Mouse (Mus musculus): ENCODE measurements around the gene 1600014C10Rik. TPM values are rescaled to one million over a fixed set of nuclear protein-coding genes. Genes with fewer than 3 reads are reported as not detected.

Gene 1600014C10Rik
- polyA plus RNA-seq, 1 experiment, result 7.0 TPM

DNA sequence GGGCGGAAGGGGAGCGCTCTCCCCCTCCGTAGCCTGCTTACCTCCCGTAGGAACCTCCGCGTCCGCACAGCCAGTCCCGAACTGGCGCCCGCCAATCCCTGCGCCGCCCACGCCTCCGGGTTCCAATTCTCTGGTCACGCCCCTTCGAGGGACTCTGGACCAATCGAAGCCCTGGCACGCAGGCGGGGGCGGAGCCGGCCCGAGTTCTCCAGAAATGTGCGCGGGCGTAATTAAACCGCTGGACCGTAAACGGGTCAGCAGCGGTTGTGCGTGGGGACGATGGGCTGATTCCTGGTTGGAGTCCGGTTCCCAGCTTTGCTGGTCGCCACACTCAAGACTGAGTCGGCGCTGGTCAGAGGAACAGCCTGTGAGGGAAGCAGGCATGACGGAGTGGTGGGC, 44.9 kb downstream of the 1600014C10Rik start, which contains the start of gene Plekhf1:
Gene Plekhf1 (minus strand): TSS at position 117 of the 399 bp plus-strand sequence.
- no peaks in the 10 kb centered on the region for H3K36me3 ChIP-seq (ENCODE audit: control insufficient read depth, insufficient read depth)

DNA sequence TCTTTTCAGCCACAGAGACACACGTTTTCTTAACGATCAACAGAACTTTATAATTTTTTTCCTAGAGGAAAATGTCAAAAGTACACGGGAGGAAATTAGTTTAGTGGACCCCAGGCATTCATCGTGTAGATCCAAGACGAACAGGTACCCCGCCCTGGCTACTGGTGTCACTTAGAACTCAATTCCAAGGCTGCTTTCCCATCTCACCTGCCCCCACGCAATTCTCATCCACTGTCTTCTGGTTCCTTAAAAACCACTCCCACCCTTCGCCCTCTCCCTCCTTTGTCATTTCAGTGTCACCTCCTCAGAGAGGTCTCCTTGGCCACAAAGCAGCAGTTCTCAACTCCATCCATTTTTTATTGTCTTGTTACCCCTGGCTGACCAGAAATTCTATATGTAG, 45.3 kb downstream of the 1600014C10Rik start:
- peaks cover 37% of the 10 kb centered on the region for H3K79me2 ChIP-seq (ENCODE audit: control insufficient read depth, insufficient read depth)
- no peaks in the 10 kb centered on the region for H3K27me3 ChIP-seq (ENCODE audit: control insufficient read depth, insufficient read depth, insufficient read length)
- no peak overlapping the region for H3ac ChIP-seq (ENCODE audit: control insufficient read depth, insufficient read length, low read depth)
- no peaks in the 10 kb centered on the region for H3K36me3 ChIP-seq (ENCODE audit: control insufficient read depth, insufficient read depth)
- H3K4me3 ChIP-seq (ENCODE audit: insufficient read depth, poor library complexity, severe bottlenecking), result no peak overlapping the region
- H3K79me3 ChIP-seq (ENCODE audit: low read depth), result peaks cover 20% of the 10 kb centered on the region
- TF ChIP-seq FOSL1 (IDR thresholded peaks at IDR 0.05; ENCODE audit: insufficient read depth, low read length, poor library complexity, severe bottlenecking), result no peak

More for the DNA sequence above, 44.9 kb downstream of the 1600014C10Rik start, which contains the start of gene Plekhf1:
- Histone ChIP-seq H3K27me3 (ENCODE audit: control insufficient read depth, insufficient read depth, insufficient read length) (no peaks in the 10 kb centered on the region), H3K79me2 (ENCODE audit: control insufficient read depth, insufficient read depth) (peaks cover 42% of the 10 kb centered on the region), H3K79me3 (ENCODE audit: low read depth) (peaks cover 23% of the 10 kb centered on the region), H3ac (ENCODE audit: control insufficient read depth, insufficient read length, low read depth) (peak within 1 kb of the TSS; percentile 71), H3K4me3 (ENCODE audit: insufficient read depth, poor library complexity, severe bottlenecking) (peak within 1 kb of the TSS; percentile 55)
- TF ChIP-seq USF1 (IDR thresholded peaks at IDR 0.05; ENCODE audit: low read depth), result no peak
- TF ChIP-seq MYOD1 (IDR thresholded peaks at IDR 0.05; ENCODE audit: control insufficient read depth, insufficient read length, low read depth), result no peak
- TF ChIP-seq MYOG (IDR thresholded peaks at IDR 0.05; ENCODE audit: control insufficient read depth, extremely low read depth, insufficient read length), result no peak
- no peak for TF ChIP-seq FOSL1 (IDR thresholded peaks at IDR 0.05; ENCODE audit: insufficient read depth, low read length, poor library complexity, severe bottlenecking)
- TF ChIP-seq CTCF (IDR thresholded peaks at IDR 0.05; ENCODE audit: control insufficient read depth, insufficient read depth, insufficient read length), result no peak
- TF ChIP-seq MAX (IDR thresholded peaks at IDR 0.05), result no peak
- TF ChIP-seq CEBPB (IDR thresholded peaks at IDR 0.05; ENCODE audit: low read depth), result no peak

DNA sequence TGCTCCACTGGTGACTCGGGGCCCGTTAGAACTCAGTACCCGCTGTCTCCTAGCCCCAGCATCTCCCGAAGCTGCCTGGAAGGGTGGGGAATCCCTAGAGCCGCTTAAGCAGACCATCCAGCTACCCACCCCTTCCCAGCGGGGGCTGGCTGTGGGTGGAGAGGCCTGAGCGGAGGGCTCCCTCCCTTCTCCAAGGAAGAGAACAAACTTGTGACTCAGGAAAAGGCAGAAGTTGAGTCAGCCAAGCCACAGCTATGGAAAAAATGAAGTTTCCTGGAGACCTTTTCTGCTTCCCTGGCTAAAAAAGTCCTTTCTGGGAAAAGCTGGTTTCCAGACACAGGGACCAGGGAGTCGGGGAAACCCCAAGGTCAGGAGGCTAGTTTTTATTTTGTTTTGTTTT, 47.3 kb downstream of the 1600014C10Rik start:
- H3K79me3 ChIP-seq (ENCODE audit: low read depth), result peaks cover 16% of the 10 kb centered on the region
- no peaks in the 10 kb centered on the region for H3K36me3 ChIP-seq (ENCODE audit: control insufficient read depth, insufficient read depth)
- no peak overlapping the region for H3K4me3 ChIP-seq (ENCODE audit: insufficient read depth, poor library complexity, severe bottlenecking)
- no peak for TF ChIP-seq CTCF (IDR thresholded peaks at IDR 0.05; ENCODE audit: control insufficient read depth, insufficient read depth, insufficient read length)
- peak; percentile 59 for TF ChIP-seq FOSL1 (IDR thresholded peaks at IDR 0.05; ENCODE audit: insufficient read depth, low read length, poor library complexity, severe bottlenecking)
- peaks cover 18% of the 10 kb centered on the region for H3K79me2 ChIP-seq (ENCODE audit: control insufficient read depth, insufficient read depth)
- H3ac ChIP-seq (ENCODE audit: control insufficient read depth, insufficient read length, low read depth), result no peak overlapping the region
- H3K27me3 ChIP-seq (ENCODE audit: control insufficient read depth, insufficient read depth, insufficient read length), result no peaks in the 10 kb centered on the region

DNA sequence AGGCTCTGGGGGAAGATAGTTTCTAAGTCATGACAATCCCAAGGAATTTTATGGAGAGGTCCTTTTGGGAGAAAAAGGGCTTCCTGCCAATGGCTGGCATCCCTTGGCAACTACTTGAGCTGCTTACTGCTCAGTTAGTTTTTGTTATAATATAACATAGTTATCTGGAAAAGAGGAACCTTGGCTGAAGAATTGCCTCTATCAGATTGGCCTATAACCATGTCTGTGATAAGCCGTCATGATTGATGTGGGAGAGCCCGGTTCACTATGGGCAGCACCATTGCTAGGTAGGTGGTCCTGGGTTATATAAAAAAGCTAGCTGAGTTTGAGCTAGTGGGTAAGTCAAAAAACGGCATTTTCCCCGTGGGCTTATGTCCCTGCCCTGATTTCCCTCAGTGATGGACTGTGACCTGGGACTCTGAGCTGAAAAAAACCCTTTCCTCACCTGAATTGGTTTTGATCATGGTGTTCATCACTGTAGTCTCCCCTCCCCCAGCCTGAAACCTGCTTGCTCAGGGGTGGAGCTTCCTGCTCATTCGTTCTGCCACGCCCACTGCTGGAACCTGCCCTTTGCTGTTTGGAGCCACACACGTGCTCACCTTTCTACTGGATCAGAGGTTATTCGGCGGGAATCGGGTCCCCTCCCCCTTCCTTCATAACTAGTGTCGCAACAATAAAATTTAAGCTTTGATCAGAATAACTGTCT, 53.5 kb downstream of the 1600014C10Rik start:
- Histone ChIP-seq H3ac (ENCODE audit: control insufficient read depth, insufficient read length, low read depth) (no peak overlapping the region), H3K36me3 (ENCODE audit: control insufficient read depth, insufficient read depth) (no peaks in the 10 kb centered on the region), H3K79me2 (ENCODE audit: control insufficient read depth, insufficient read depth) (no peaks in the 10 kb centered on the region), H3K4me3 (ENCODE audit: insufficient read depth, poor library complexity, severe bottlenecking) (no peak overlapping the region), H3K79me3 (ENCODE audit: low read depth) (no peaks in the 10 kb centered on the region), H3K27me3 (ENCODE audit: control insufficient read depth, insufficient read depth, insufficient read length) (no peaks in the 10 kb centered on the region)
- no peak for TF ChIP-seq USF1 (IDR thresholded peaks at IDR 0.05; ENCODE audit: low read depth)
- no peak for TF ChIP-seq MYOD1 (IDR thresholded peaks at IDR 0.05; ENCODE audit: control insufficient read depth, insufficient read length, low read depth)
- no peak for TF ChIP-seq CEBPB (IDR thresholded peaks at IDR 0.05; ENCODE audit: low read depth)
- no peak for TF ChIP-seq MYOG (IDR thresholded peaks at IDR 0.05; ENCODE audit: control insufficient read depth, extremely low read depth, insufficient read length)
- TF ChIP-seq FOSL1 (IDR thresholded peaks at IDR 0.05; ENCODE audit: insufficient read depth, low read length, poor library complexity, severe bottlenecking), result no peak
- no peak for TF ChIP-seq CTCF (IDR thresholded peaks at IDR 0.05; ENCODE audit: control insufficient read depth, insufficient read depth, insufficient read length)
- TF ChIP-seq MAX (IDR thresholded peaks at IDR 0.05), result no peak

DNA sequence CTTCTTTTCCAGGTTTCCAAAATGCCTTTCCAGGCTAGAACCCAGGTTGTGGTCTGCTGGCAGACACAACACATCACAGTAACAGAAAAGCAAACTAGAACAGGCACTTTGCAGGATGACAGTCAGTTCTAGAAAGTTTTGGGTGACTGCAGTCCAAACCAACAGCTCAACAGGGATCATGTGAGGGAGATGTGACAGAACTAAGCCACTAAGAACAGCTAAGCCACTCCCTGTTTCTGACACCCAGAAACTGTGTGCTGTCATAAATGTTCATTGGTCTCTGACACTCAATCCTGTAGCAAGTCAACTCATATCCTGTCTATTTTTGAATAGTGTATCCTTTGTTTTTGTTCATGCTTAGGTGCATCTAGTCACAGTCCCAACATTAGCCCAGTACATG, 54.1 kb downstream of the 1600014C10Rik start:
- Histone ChIP-seq H3K27me3 (ENCODE audit: control insufficient read depth, insufficient read depth, insufficient read length) (no peaks in the 10 kb centered on the region), H3K79me3 (ENCODE audit: low read depth) (no peaks in the 10 kb centered on the region), H3K4me3 (ENCODE audit: insufficient read depth, poor library complexity, severe bottlenecking) (no peak overlapping the region), H3ac (ENCODE audit: control insufficient read depth, insufficient read length, low read depth) (no peak overlapping the region), H3K79me2 (ENCODE audit: control insufficient read depth, insufficient read depth) (no peaks in the 10 kb centered on the region), H3K36me3 (ENCODE audit: control insufficient read depth, insufficient read depth) (no peaks in the 10 kb centered on the region)
- TF ChIP-seq MAX (IDR thresholded peaks at IDR 0.05) (no peak), MYOD1 (IDR thresholded peaks at IDR 0.05; ENCODE audit: control insufficient read depth, insufficient read length, low read depth) (no peak), USF1 (IDR thresholded peaks at IDR 0.05; ENCODE audit: low read depth) (no peak), CEBPB (IDR thresholded peaks at IDR 0.05; ENCODE audit: low read depth) (no peak), FOSL1 (IDR thresholded peaks at IDR 0.05; ENCODE audit: insufficient read depth, low read length, poor library complexity, severe bottlenecking) (no peak), MYOG (IDR thresholded peaks at IDR 0.05; ENCODE audit: control insufficient read depth, extremely low read depth, insufficient read length) (no peak), CTCF (IDR thresholded peaks at IDR 0.05; ENCODE audit: control insufficient read depth, insufficient read depth, insufficient read length) (no peak)

DNA sequence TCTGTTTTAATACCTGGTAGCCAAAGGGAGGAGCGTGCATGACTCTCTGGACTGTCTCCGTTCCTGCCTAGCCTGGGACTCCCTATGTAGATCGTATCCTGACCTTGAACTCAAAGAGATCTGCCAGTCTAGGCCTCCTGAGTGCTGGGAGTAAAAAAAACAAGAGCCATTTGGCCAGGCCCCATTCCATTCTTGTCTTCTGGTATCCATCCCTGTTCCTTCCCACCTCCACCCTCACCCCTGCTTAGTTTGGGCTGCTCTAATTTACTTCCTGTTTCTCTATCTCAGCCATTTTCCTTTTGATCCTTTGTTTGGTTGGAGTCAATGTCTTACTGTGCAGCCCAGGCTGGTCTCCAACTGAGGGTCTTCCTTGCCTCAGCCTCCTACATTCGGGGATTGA, 59.4 kb downstream of the 1600014C10Rik start:
- H3K27me3 ChIP-seq (ENCODE audit: control insufficient read depth, insufficient read depth, insufficient read length), result no peaks in the 10 kb centered on the region
- H3K79me3 ChIP-seq (ENCODE audit: low read depth), result no peaks in the 10 kb centered on the region
- H3ac ChIP-seq (ENCODE audit: control insufficient read depth, insufficient read length, low read depth), result no peak overlapping the region
- no peaks in the 10 kb centered on the region for H3K79me2 ChIP-seq (ENCODE audit: control insufficient read depth, insufficient read depth)
- TF ChIP-seq MYOG (IDR thresholded peaks at IDR 0.05; ENCODE audit: control insufficient read depth, extremely low read depth, insufficient read length) (no peak), FOSL1 (IDR thresholded peaks at IDR 0.05; ENCODE audit: insufficient read depth, low read length, poor library complexity, severe bottlenecking) (no peak), CEBPB (IDR thresholded peaks at IDR 0.05; ENCODE audit: low read depth) (no peak), MYOD1 (IDR thresholded peaks at IDR 0.05; ENCODE audit: control insufficient read depth, insufficient read length, low read depth) (no peak), CTCF (IDR thresholded peaks at IDR 0.05; ENCODE audit: control insufficient read depth, insufficient read depth, insufficient read length) (no peak), USF1 (IDR thresholded peaks at IDR 0.05; ENCODE audit: low read depth) (no peak), MAX (IDR thresholded peaks at IDR 0.05) (no peak)
- H3K4me3 ChIP-seq (ENCODE audit: insufficient read depth, poor library complexity, severe bottlenecking), result no peak overlapping the region
- H3K36me3 ChIP-seq (ENCODE audit: control insufficient read depth, insufficient read depth), result no peaks in the 10 kb centered on the region

Other genes with a start within 250 kb of the 1600014C10Rik start
- 12.6 TPM for gene Uri1, start 159.7 kb upstream of the 1600014C10Rik start, polyA plus RNA-seq (2012; fragmentation: generic; extraction: Trizol)
- gene Ccne1, start 75.7 kb upstream of the 1600014C10Rik start, polyA plus RNA-seq (2012; fragmentation: generic; extraction: Trizol), result 58.6 TPM
- 10.6 TPM for gene Plekhf1, start 44.8 kb downstream of the 1600014C10Rik start, polyA plus RNA-seq (2012; fragmentation: generic; extraction: Trizol)
- gene Pop4, start 88.2 kb downstream of the 1600014C10Rik start, polyA plus RNA-seq (2012; fragmentation: generic; extraction: Trizol), result 20.0 TPM

Data from C2C12 (cell line).